26 mouse cellular contexts compared by ENCODE assay signal in genomic region chr1:58375574-58376147, GRCm38 (mm10). TPM values are rescaled to one million over a fixed set of nuclear protein-coding genes. Genes with fewer than 3 reads are reported as not detected.
DNase-seq lines count a peak whose midpoint lies in the region; ATAC-seq and TF ChIP-seq lines count a peak whose summit lies in the region.
"Had no signal": no experiment of that assay in that cellular context is flagged by ENCODE, and none has a peak within 500 bp of the region (broad histone marks: within the 10 kb centered on the region; RNA-seq: fewer than 3 reads in every experiment).

No protein-coding gene starts in this region.

- no peak for TF ChIP-seq CTCF in forebrain, postnatal 0 days (IDR thresholded peaks at IDR 0.05; ENCODE audit: low read depth)

- H3K27me3 ChIP-seq in forebrain, postnatal 0 days (ENCODE audit: insufficient read depth, low read length): no peaks in the 10 kb centered on the region
- H3K27me3 ChIP-seq in midbrain, embryonic 15.5 days (replicated peaks): no peaks in the 10 kb centered on the region
- H3K27me3 ChIP-seq: CH12.LX; forebrain, embryonic 13.5 days; heart, embryonic 13.5 days; hindbrain, embryonic 13.5 days; intestine, embryonic 15.5 days had no signal

- H3K27ac ChIP-seq in forebrain, postnatal 0 days (ENCODE audit: low read depth, low read length): no peak overlapping the region
- no peak overlapping the region for H3K27ac ChIP-seq in midbrain, embryonic 15.5 days
- H3K27ac ChIP-seq: forebrain, embryonic 10.5 days; forebrain, embryonic 13.5 days; gastrocnemius, adult 2 months; heart, embryonic 13.5 days; hindbrain, embryonic 10.5 days; hindbrain, embryonic 13.5 days; intestine, embryonic 15.5 days had no signal

- no peaks in the 10 kb centered on the region for H3K36me3 ChIP-seq in forebrain, postnatal 0 days (ENCODE audit: insufficient read depth)
- H3K36me3 ChIP-seq in midbrain, embryonic 15.5 days (replicated peaks): no peaks in the 10 kb centered on the region
- H3K36me3 ChIP-seq: forebrain, embryonic 10.5 days; heart, embryonic 13.5 days; hindbrain, embryonic 10.5 days; hindbrain, embryonic 13.5 days; intestine, embryonic 15.5 days had no signal

- peak; percentile 29 to 80 for DNase-seq in adrenal gland, adult (ENCODE audit: inconsistent age in 2 of 2, low spot score in 1 of 2)
- no peak for DNase-seq in adrenal gland, adult 8-10 months
- peak; percentile 15 for DNase-seq in adrenal gland, postnatal 14 days
- no peak for DNase-seq in adrenal gland, postnatal 25 days
- DNase-seq in 3T3-L1 (ENCODE audit: low read depth, low spot score) (peak; percentile 53), NIH3T3 (ENCODE audit: low read depth) (peak; percentile 35)
- DNase-seq in forebrain, postnatal 0 days: no peak
- DNase-seq: B cell, adult 2 months; cerebellum, adult 18-20 months; cerebellum, adult 9-10 months; cerebellum, postnatal 14 days; gastrocnemius, adult 2 months; gastrocnemius, postnatal 14 days; heart, adult 18-20 months; kidney, adult 11 months; kidney, adult 8-10 months had no signal

- no peak overlapping the region for H3K4me3 ChIP-seq in forebrain, postnatal 0 days (ENCODE audit: low read depth, low read length)
- no peak overlapping the region for H3K4me3 ChIP-seq in midbrain, embryonic 15.5 days
- H3K4me3 ChIP-seq: forebrain, embryonic 10.5 days; forebrain, embryonic 13.5 days; gastrocnemius, adult 2 months; heart, embryonic 13.5 days; hindbrain, embryonic 10.5 days; hindbrain, embryonic 13.5 days; intestine, embryonic 15.5 days had no signal

- H3K9me3 ChIP-seq in forebrain, postnatal 0 days (ENCODE audit: low read length): no peaks in the 10 kb centered on the region
- H3K9me3 ChIP-seq in midbrain, embryonic 15.5 days: no peaks in the 10 kb centered on the region
- H3K9me3 ChIP-seq: forebrain, embryonic 10.5 days; forebrain, embryonic 13.5 days; heart, embryonic 13.5 days; hindbrain, embryonic 10.5 days; hindbrain, embryonic 13.5 days; intestine, embryonic 15.5 days had no signal

- no peak for ATAC-seq in forebrain, postnatal 0 days
- ATAC-seq in midbrain, embryonic 15.5 days (replicated peaks): no peak
- ATAC-seq: forebrain, embryonic 13.5 days; forebrain, embryonic 16.5 days; hindbrain, embryonic 16.5 days; intestine, embryonic 15.5 days had no signal

- no peak overlapping the region for H3K9ac ChIP-seq in forebrain, postnatal 0 days
- H3K9ac ChIP-seq in midbrain, embryonic 15.5 days: no peak overlapping the region
- H3K9ac ChIP-seq: forebrain, embryonic 13.5 days; heart, embryonic 13.5 days; hindbrain, embryonic 13.5 days; intestine, embryonic 15.5 days had no signal

- no peaks in the 10 kb centered on the region for H3K4me1 ChIP-seq in forebrain, postnatal 0 days (ENCODE audit: insufficient read depth)
- H3K4me1 ChIP-seq in midbrain, embryonic 15.5 days: no peaks in the 10 kb centered on the region
- H3K4me1 ChIP-seq: forebrain, embryonic 10.5 days; forebrain, embryonic 13.5 days; heart, embryonic 13.5 days; hindbrain, embryonic 10.5 days; hindbrain, embryonic 13.5 days; intestine, embryonic 15.5 days had no signal

- 80% methylated on average over 3 of the region's 3 CpGs for WGBS in forebrain, postnatal 0 days
- 75% methylated on average over 3 of the region's 3 CpGs for WGBS in midbrain, embryonic 15.5 days

- no peak overlapping the region for H3K4me2 ChIP-seq in forebrain, postnatal 0 days (ENCODE audit: low read depth)
- H3K4me2 ChIP-seq in midbrain, embryonic 15.5 days: no peak overlapping the region
- H3K4me2 ChIP-seq: forebrain, embryonic 13.5 days; heart, embryonic 13.5 days; hindbrain, embryonic 13.5 days; intestine, embryonic 15.5 days had no signal

RNA-seq across cellular contexts. Expression of gene Bzw1, which starts 17.0 kb away (rescaled TPM):
- 100 to 1,000 TPM; 104 to 116 (median 109) TPM for total RNA-seq in adrenal gland, adult 8-10 months (2022)
- 180 and 184 TPM in 2 replicates for total RNA-seq in adrenal gland, postnatal 14 days (2021)
- 131 and 160 TPM in 2 replicates for total RNA-seq in adrenal gland, postnatal 25 days (2021)
- 322 and 340 TPM in 2 replicates for total RNA-seq in forebrain, postnatal 0 days (2014; rRNA removed)
- 344 and 354 TPM in 2 replicates for polyA plus RNA-seq in forebrain, postnatal 0 days (2015; fragmentation: Nextera tagmentation; extraction: Ambion mirVana)
- polyA plus RNA-seq in midbrain, embryonic 15.5 days (2015; fragmentation: Nextera tagmentation; extraction: Ambion mirVana): 310 and 332 TPM in 2 replicates

RNA-seq across cellular contexts. Expression of gene Clk1, which starts 48.2 kb away (rescaled TPM):
- 100 to 1,000 TPM in 3 of 4 experiments, 10 to 100 TPM in 1; 95.7 to 222 (median 184) TPM for total RNA-seq in adrenal gland, adult 8-10 months (2022)
- total RNA-seq in adrenal gland, postnatal 14 days (2021): 167 and 176 TPM in 2 replicates
- 168 and 186 TPM in 2 replicates for total RNA-seq in adrenal gland, postnatal 25 days (2021)
- 121 and 143 TPM in 2 replicates for total RNA-seq in forebrain, postnatal 0 days (2014; rRNA removed)
- 62.6 and 86.0 TPM in 2 replicates for polyA plus RNA-seq in forebrain, postnatal 0 days (2015; fragmentation: Nextera tagmentation; extraction: Ambion mirVana)
- 159 and 170 TPM in 2 replicates for polyA plus RNA-seq in midbrain, embryonic 15.5 days (2015; fragmentation: Nextera tagmentation; extraction: Ambion mirVana)

Comparison
In these comparisons a context has a peak if more than half of its experiments do, and no peak if none do; other contexts are left out.
1. DNase-seq: peak in adrenal gland, adult (2 of 2), adrenal gland, postnatal 14 days (single experiment), 3T3-L1 (single experiment) and NIH3T3 (single experiment); none in adrenal gland, adult 8-10 months (single experiment), adrenal gland, postnatal 25 days (single experiment) and forebrain, postnatal 0 days (single experiment).